Mouse (Mus musculus): ENCODE data around the gene Gm5726. TPM values are rescaled to one million over a fixed set of nuclear protein-coding genes. Genes with fewer than 3 reads are reported as not detected.

Gene Gm5726
- not detected for total RNA-seq (2023)

DNA sequence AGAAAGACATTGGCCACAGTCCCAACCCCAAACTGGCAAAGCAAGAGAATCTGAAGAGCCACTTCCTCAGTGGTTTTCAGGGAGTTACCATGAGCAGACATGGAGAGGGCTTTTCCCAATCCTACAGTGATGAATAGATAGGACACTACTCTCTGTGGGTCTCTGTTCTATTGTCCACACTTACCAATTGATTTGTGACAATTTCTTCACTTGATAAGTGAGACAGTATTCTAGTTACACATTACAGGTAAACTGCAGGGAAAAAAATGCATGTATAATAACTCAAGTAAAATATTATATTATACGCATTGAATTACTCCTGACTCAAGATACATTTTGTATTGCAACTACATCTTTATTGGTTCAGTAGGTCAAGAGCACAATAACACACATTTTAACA lies at the start of gene Gm5726:
Gene Gm5726, minus strand, starts transcription at position 101 of the 400 bp plus-strand sequence.

DNA sequence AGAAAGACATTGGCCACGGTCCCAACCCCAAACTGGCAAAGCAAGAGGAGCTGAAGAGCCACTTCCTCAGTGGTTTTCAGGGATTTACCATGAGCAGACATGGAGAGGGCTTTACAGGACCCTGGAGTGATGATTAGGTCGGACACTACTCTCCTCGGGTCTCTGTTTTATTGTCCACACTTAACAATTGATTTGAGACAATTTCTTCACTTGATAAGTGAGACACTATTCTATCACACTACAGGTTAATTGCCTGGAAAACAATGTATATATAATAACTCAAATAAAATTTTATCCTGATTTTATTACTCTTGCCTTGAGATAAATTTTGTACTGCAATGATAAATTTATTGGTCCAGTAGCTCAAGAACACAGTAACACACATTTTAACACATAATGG lies 30.6 kb upstream of the Gm5726 start, which contains the start of gene Gm4141:
Gene Gm4141, minus strand, starts transcription at position 101 of the 400 bp plus-strand sequence.

DNA sequence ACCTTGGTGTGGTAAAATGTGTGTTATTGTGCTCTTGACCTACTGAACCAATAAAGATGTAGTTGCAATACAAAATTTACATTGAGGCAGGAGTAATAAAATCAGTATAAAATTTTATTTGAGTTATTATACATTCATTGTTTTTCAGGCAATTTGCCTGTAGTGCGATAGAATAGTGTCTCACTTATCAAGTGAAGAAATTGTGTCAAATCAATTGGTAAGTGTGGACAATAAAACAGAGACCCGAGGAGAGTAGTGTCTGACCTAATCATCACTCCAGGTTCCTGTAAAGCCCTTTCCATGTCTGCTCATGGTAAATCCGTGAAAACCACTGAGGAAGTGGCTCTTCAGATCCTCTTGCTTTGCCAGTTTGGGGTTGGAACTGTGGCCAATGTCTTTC lies 12.0 kb downstream of the Gm5726 start, which contains the start of gene Vmn1r104:
Gene Vmn1r104, plus strand, starts transcription at position 301 of the 400 bp plus-strand sequence.

DNA sequence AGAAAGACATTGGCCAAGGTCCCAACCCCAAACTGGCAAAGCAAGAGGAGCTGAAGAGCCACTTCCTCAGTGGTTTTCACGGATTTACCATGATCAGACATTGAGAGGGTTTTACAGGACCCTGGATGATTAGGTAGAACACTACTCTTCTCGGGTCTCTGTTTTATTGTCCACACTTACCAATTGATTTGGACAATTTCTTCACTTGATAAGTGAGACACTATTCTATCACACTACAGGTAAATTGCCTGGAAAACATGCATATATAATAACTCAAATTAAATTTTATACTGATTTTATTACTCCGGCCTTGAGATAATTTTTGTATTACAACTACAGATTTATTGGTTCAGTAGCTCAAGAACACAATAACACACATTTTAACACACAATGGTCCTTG lies 35.1 kb downstream of the Gm5726 start, which contains the start of gene Vmn1r103:
Gene Vmn1r103, minus strand, starts transcription at position 101 of the 400 bp plus-strand sequence.

Other genes starting within 250 kb of the Gm5726 start
- not detected for gene Gm4133, start 211.7 kb downstream of the Gm5726 start, total RNA-seq (2023)
- gene Gm5728, start 170.3 kb downstream of the Gm5726 start, total RNA-seq (2023): not detected
- not detected for gene Vmn1r100, start 127.8 kb downstream of the Gm5726 start, total RNA-seq (2023)
- not detected for gene Vmn1r101, start 103.2 kb downstream of the Gm5726 start, total RNA-seq (2023)
- not detected for gene Gm10670, start 70.8 kb downstream of the Gm5726 start, total RNA-seq (2023)
- not detected for gene Vmn1r103, start 35.2 kb downstream of the Gm5726 start, total RNA-seq (2023)
- not detected for gene Vmn1r104, start 11.9 kb downstream of the Gm5726 start, total RNA-seq (2023)
- not detected for gene Gm4141, start 30.5 kb upstream of the Gm5726 start, total RNA-seq (2023)
- gene Gm4513, start 53.3 kb upstream of the Gm5726 start, total RNA-seq (2023): not detected
- not detected for gene Vmn1r107, start 123.2 kb upstream of the Gm5726 start, total RNA-seq (2023)
- not detected for gene Vmn1r111, start 157.5 kb upstream of the Gm5726 start, total RNA-seq (2023)
- not detected for gene Gm10668, start 184.9 kb upstream of the Gm5726 start, total RNA-seq (2023)
- not detected for gene Vmn1r112, start 225.4 kb upstream of the Gm5726 start, total RNA-seq (2023)
- not detected for gene Vmn1r113, start 241.5 kb upstream of the Gm5726 start, total RNA-seq (2023)